Mouse (Mus musculus): ENCODE results near the gene Zfp493. TPM values are rescaled to one million over a fixed set of nuclear protein-coding genes. Genes with fewer than 3 reads are reported as not detected.
"Not testable (repeated sequence)": the region's sequence is repeated elsewhere in the genome, so short reads cannot be mapped to it uniquely, and the experiment has no call there.

The Zfp493 gene
- 1 to 10 TPM; 2.7 to 3.1 TPM for total RNA-seq (2021)
- long read RNA-seq, experiment 1, partial matches to known transcripts = 0 of 2 reads
- long read RNA-seq, experiment 1, other reads (novel, unspliced or antisense) = 0 of 2 reads
- long read RNA-seq, experiment 2, partial matches to known transcripts = 0 of 3 reads
- long read RNA-seq, experiment 2, other reads (novel, unspliced or antisense) = 1 of 3 reads

GRCm38 (mm10) chr13:67779265-67780221, at the start of gene Zfp493:
TSS of gene Zfp493 (plus strand) at chr13:67779693.
- DNase-seq = peak; percentile 65

- not testable (repeated sequence) for DNase-seq
Measured at GRCm38 (mm10) chr13:67734391-67734790, 45.1 kb upstream of the Zfp493 start.

GRCm38 (mm10) chr13:67742941-67743340, 36.6 kb upstream of the Zfp493 start:
- no peak for DNase-seq

- no peak for DNase-seq
Measured at GRCm38 (mm10) chr13:67743896-67744295, 35.6 kb upstream of the Zfp493 start.

- DNase-seq = peak; percentile 54
Measured at GRCm38 (mm10) chr13:67754333-67755306, 24.9 kb upstream of the Zfp493 start, which contains the start of gene Zfp85. TSS of gene Zfp85 (minus strand) at chr13:67755228.

- no peak for DNase-seq
Measured at GRCm38 (mm10) chr13:67755761-67756160, 23.7 kb upstream of the Zfp493 start.

GRCm38 (mm10) chr13:67759966-67760365, 19.5 kb upstream of the Zfp493 start:
- DNase-seq = no peak

GRCm38 (mm10) chr13:67763031-67763768, 16.3 kb upstream of the Zfp493 start:
- no peak for DNase-seq

- DNase-seq = no peak
Measured at GRCm38 (mm10) chr13:67791921-67792455, 12.5 kb downstream of the Zfp493 start.

GRCm38 (mm10) chr13:67798618-67799017, 19.1 kb downstream of the Zfp493 start:
- DNase-seq = no peak

GRCm38 (mm10) chr13:67799151-67799550, 19.7 kb downstream of the Zfp493 start:
- DNase-seq = not testable (repeated sequence)

GRCm38 (mm10) chr13:67811651-67812210, 32.2 kb downstream of the Zfp493 start:
- DNase-seq = no peak

GRCm38 (mm10) chr13:67812961-67813709, 33.6 kb downstream of the Zfp493 start:
- no peak for DNase-seq

- peak; percentile 63 for DNase-seq
Measured at GRCm38 (mm10) chr13:67813710-67814660, 34.5 kb downstream of the Zfp493 start, which contains the start of gene Zfp273. TSS of gene Zfp273 (plus strand) at chr13:67813740.

GRCm38 (mm10) chr13:67818636-67819035, 39.1 kb downstream of the Zfp493 start:
- no peak for DNase-seq

- no peak for DNase-seq
Measured at GRCm38 (mm10) chr13:67830911-67831336, 51.4 kb downstream of the Zfp493 start, which contains the start of gene Gm10037. TSS of gene Gm10037 (plus strand) at chr13:67831106.

- not testable (repeated sequence) for DNase-seq
Measured at GRCm38 (mm10) chr13:67833137-67833536, 53.6 kb downstream of the Zfp493 start.

Data from gastrocnemius, postnatal 25 days (tissue).